Mouse (Mus musculus) lung, postnatal 14 days (tissue): ENCODE measurements at regions not wholly inside any gene's neighbourhood (a gene's known extent, or its start where the extent isn't known, plus 50 kb on each side); places are given as distances from the start of the nearest gene placed in this dataset.

Experiments used
- DNase-seq: peaks from one replicate; pipeline ENCODE4 v3.0.0; 2021

- no peak for DNase-seq
Observed at GRCm38 (mm10) chr16:23672375-23672774, 151.8 kb upstream of the Masp1 start.

- DNase-seq, result no peak
Observed at GRCm38 (mm10) chr16:23670161-23670560, 149.5 kb upstream of the Masp1 start.

GRCm38 (mm10) chr16:23669651-23670050 is 149.0 kb upstream of the Masp1 start:
- no peak for DNase-seq
